Mouse (Mus musculus) stomach, embryonic 14.5 days (tissue): ENCODE measurements around the gene Islr. TPM values are rescaled to one million over a fixed set of nuclear protein-coding genes. Genes with fewer than 3 reads are reported as not detected.

Source experiments
- ATAC-seq: fragments of 200-750 bp; cut with Nextera tagmentation; 2 replicates; pipeline ENCODE4 v1.8.0; 2017; ENCODE audit warnings: low read depth, moderate TSS enrichment; ENCODE audit not compliant: insufficient number of reproducible peaks, insufficient read depth, low FRiP score
- H3K27ac ChIP-seq: fragments of 300-500 bp; sonication (generic); 2 replicates; pipeline ENCODE4 v1.5.1; 2014; ENCODE audit warnings: mild to moderate bottlenecking, low read length, moderate library complexity, mixed read lengths
- H3K27me3 ChIP-seq: fragments of 300-500 bp; sonication (generic); 2 replicates; pipeline ENCODE4 v1.6.1; 2014; ENCODE audit warnings: low read length, control low read depth, mixed read lengths; ENCODE audit not compliant: control insufficient read depth, insufficient read depth
- H3K36me3 ChIP-seq: fragments of 300-500 bp; sonication (generic); 2 replicates; pipeline ENCODE4 v1.6.1; 2014; ENCODE audit warnings: mild to moderate bottlenecking, control low read depth, low read length, moderate library complexity, mixed read lengths; ENCODE audit not compliant: control insufficient read depth, insufficient read depth
- H3K4me1 ChIP-seq: fragments of 300-500 bp; sonication (generic); 2 replicates; pipeline ENCODE4 v1.6.1; 2014; ENCODE audit warnings: low read length, control low read depth, mixed read lengths; ENCODE audit not compliant: control insufficient read depth, insufficient read depth
- H3K4me2 ChIP-seq: fragments of 300-500 bp; sonication (generic); replicated peaks from 2 replicates; pipeline ENCODE4 v1.6.1; 2014; ENCODE audit warnings: low read depth, low read length, control low read depth
- H3K4me3 ChIP-seq: fragments of 300-500 bp; sonication (generic); 2 replicates; pipeline ENCODE4 v1.5.1; 2014; ENCODE audit warnings: low read depth, low read length, control low read depth
- H3K9ac ChIP-seq: fragments of 300-500 bp; sonication (generic); replicated peaks from 2 replicates; pipeline ENCODE4 v1.6.1; 2014; ENCODE audit warnings: low read depth, mild to moderate bottlenecking, control low read depth, low read length, moderate library complexity, mixed read lengths
- H3K9me3 ChIP-seq: fragments of 300-500 bp; sonication (generic); 2 replicates; pipeline ENCODE4 v1.6.1; 2016; ENCODE audit warnings: low read depth, low read length, control low read depth; ENCODE audit not compliant: control insufficient read depth
- WGBS: fragments of 180-500 bp; shearing (Covaris S2); extraction: QIAGEN DNeasy Blood & Tissue Kit; methylation state at CpG from one replicate; pipeline ENCODE4 v1.1.7; 2014; 5-methylcytosine and 5-hydroxymethylcytosine counted together
- polyA plus RNA-seq: library from polyadenylated mRNA; unstranded; fragments of >200 nt; fragmentation: Nextera tagmentation; extraction: Ambion mirVana; gene quantifications from 2 replicates; pipeline ENCODE4 v1.2.1, GENCODE M21; 2014

The Islr gene
- polyA plus RNA-seq, 1 experiment from 2014 or later: 87.9 TPM

GRCm38 (mm10) chr9:58128926-58129413 is 75.1 kb downstream of the Islr start:
- no peaks in the 10 kb centered on the region for H3K27me3 ChIP-seq
- H3K4me1 ChIP-seq: peaks cover 44% of the 10 kb centered on the region
- peak overlapping the region; percentile 10; the same call in 1 of the 2 replicates for H3K9ac ChIP-seq
- H3K4me3 ChIP-seq: no peak overlapping the region
- ATAC-seq: peak; percentile 21; the same call in 1 of the 2 replicates
- no peaks in the 10 kb centered on the region for H3K9me3 ChIP-seq
- 3% methylated on average over 13 of the region's 13 CpGs for WGBS
- H3K27ac ChIP-seq: peak overlapping the region; percentile 53
- H3K36me3 ChIP-seq: no peaks in the 10 kb centered on the region
- peak overlapping the region; percentile 33 for H3K4me2 ChIP-seq

DNA sequence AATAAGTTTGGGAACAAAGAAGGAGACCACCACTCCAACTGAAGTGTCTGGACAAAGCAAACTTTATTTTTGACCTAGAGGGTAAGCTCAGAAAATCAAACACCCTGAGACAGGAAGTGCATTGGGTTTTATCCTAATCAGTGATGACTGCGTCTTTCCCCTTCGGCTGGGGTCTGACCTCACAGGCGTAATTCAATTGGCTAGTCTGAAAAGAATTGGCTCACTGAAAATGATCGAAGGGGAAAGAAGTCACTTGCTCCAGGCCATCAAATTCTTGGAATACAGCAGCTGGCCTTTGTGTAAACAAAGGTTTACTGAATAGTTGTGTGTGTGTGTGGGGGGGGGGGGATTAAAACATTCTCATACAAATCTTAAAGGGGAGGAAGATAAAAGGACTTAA is 78.3 kb downstream of the Islr start:
- no peak for ATAC-seq
- Histone ChIP-seq H3K36me3 (no peaks in the 10 kb centered on the region), H3K4me2 (no peak overlapping the region), H3K9me3 (no peaks in the 10 kb centered on the region), H3K27me3 (no peaks in the 10 kb centered on the region), H3K4me3 (no peak overlapping the region), H3K4me1 (peaks cover 27% of the 10 kb centered on the region), H3K27ac (no peak overlapping the region), H3K9ac (no peak overlapping the region)
- 24% methylated on average over 4 of the region's 4 CpGs for WGBS

DNA sequence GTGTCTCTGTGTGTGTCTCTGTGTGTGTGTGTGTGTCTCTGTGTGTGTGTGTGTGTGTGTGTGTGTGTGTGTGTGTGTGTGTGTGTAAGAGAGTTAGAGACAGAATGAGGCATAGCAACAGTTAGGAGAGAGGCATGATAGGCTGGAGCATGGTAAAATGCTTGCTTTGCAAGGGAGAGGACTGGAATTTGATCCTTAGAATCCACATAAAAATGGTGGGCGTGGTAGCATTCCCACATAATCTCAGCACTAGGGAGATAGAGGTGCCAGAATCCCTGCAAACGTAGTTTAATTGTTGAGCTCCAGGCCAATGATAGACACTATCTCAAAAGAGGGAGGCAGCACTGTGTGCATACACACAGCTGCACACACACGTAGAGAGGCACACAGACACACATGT is 79.0 kb downstream of the Islr start:
- peaks cover 27% of the 10 kb centered on the region for H3K4me1 ChIP-seq
- WGBS: 38% methylated on average over 3 of the region's 3 CpGs
- no peak overlapping the region for H3K4me2 ChIP-seq
- no peaks in the 10 kb centered on the region for H3K9me3 ChIP-seq
- no peak for ATAC-seq
- H3K27ac ChIP-seq: no peak overlapping the region
- no peaks in the 10 kb centered on the region for H3K36me3 ChIP-seq
- H3K9ac ChIP-seq: no peak overlapping the region
- no peaks in the 10 kb centered on the region for H3K27me3 ChIP-seq
- H3K4me3 ChIP-seq: no peak overlapping the region

DNA sequence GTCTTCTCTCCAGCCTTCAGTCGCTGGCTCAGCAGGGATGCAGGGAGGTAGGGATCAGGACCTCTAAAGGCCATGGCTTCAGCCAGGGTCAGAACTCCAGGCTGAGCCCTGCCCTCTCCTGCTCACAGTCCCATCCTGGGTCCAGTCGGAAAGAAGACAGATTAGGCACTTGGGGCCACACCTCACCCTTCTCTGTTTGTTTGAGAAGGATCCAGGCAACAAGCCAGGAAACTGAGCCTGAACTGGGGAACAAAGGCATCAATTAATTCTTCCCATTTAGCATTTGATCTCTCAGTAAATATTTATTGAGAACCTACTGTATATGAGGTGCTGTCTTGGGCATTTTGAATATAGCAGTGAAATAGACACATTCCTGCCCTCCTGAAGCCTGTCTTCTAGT is 85.4 kb downstream of the Islr start, which contains the start of gene Ccdc33:
TSS of gene Ccdc33 (minus strand) at position 153 of the 400 bp plus-strand sequence.
- H3K27me3 ChIP-seq: no peaks in the 10 kb centered on the region

GRCm38 (mm10) chr9:58116024-58116651 is 88.0 kb downstream of the Islr start:
- no peak overlapping the region for H3K9ac ChIP-seq
- no peaks in the 10 kb centered on the region for H3K27me3 ChIP-seq

More for the DNA sequence above, 85.4 kb downstream of the Islr start, which contains the start of gene Ccdc33:
- no peak within 1 kb of the TSS for H3K9ac ChIP-seq
- no peak within 1 kb of the TSS for H3K27ac ChIP-seq
- peaks cover 17% of the 10 kb centered on the region for H3K4me1 ChIP-seq
- 22% methylated on average over 2 of the region's 2 CpGs for WGBS
- H3K9me3 ChIP-seq: no peaks in the 10 kb centered on the region
- no peak for ATAC-seq
- no peak within 1 kb of the TSS for H3K4me2 ChIP-seq
- H3K4me3 ChIP-seq: no peak within 1 kb of the TSS
- H3K36me3 ChIP-seq: no peaks in the 10 kb centered on the region

GRCm38 (mm10) chr9:58115297-58115925 is 88.7 kb downstream of the Islr start:
- 40% methylated on average over 7 of the region's 7 CpGs for WGBS
- no peak overlapping the region for H3K4me3 ChIP-seq
- no peak overlapping the region for H3K9ac ChIP-seq
- H3K27me3 ChIP-seq: no peaks in the 10 kb centered on the region
- no peak overlapping the region for H3K27ac ChIP-seq
- H3K4me1 ChIP-seq: peaks cover 39% of the 10 kb centered on the region
- H3K36me3 ChIP-seq: no peaks in the 10 kb centered on the region
- H3K4me2 ChIP-seq: no peak overlapping the region
- no peak for ATAC-seq
- H3K9me3 ChIP-seq: no peaks in the 10 kb centered on the region

More at GRCm38 (mm10) chr9:58116024-58116651, 88.0 kb downstream of the Islr start:
- no peak for ATAC-seq
- no peak overlapping the region for H3K4me3 ChIP-seq
- H3K4me2 ChIP-seq: no peak overlapping the region
- H3K36me3 ChIP-seq: no peaks in the 10 kb centered on the region
- no peak overlapping the region for H3K27ac ChIP-seq
- H3K9me3 ChIP-seq: no peaks in the 10 kb centered on the region
- peaks cover 39% of the 10 kb centered on the region for H3K4me1 ChIP-seq
- 39% methylated on average over 7 of the region's 7 CpGs for WGBS

- Histone ChIP-seq H3K27me3 (no peaks in the 10 kb centered on the region), H3K27ac (no peak overlapping the region), H3K9ac (no peak overlapping the region), H3K4me2 (0 out of 2 replicates have a peak overlapping the region, but pooled peaks have one; percentile 27), H3K9me3 (no peaks in the 10 kb centered on the region), H3K4me1 (peaks cover 39% of the 10 kb centered on the region), H3K4me3 (no peak overlapping the region), H3K36me3 (no peaks in the 10 kb centered on the region)
- ATAC-seq: no peak
- WGBS: 10% methylated on average over 9 of the region's 9 CpGs
Observed at GRCm38 (mm10) chr9:58114019-58114418, 90.1 kb downstream of the Islr start.

DNA sequence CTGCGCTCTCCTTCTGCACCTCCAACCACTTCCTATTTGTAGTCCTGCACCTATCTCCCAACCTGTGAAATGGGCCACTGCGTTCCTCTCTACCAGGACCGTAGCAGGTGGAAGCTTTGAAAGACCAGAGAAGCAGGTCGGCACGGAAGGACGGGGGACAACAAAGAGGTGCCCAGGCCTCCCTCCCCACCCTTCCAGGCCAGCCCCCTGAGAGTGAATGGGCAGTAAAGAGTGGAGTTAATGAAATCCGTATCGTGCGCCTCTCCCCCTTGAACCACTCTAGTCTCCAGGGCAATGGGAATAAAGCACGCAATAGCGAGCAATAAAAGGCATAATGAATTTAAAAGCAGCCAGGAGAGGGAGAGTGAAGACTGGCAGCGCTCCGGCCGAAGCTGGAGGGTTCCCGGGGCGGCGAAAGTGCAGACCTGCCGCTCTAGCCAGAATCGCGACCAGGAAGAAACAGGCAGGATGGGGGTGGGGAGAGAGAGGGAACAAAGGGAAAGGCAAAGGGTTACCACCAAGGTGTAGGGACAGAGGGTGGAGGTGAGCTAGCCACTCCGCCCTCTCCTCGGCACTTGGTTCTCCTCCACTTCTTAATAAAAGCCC is 90.7 kb downstream of the Islr start:
- no peaks in the 10 kb centered on the region for H3K27me3 ChIP-seq
- no peaks in the 10 kb centered on the region for H3K36me3 ChIP-seq
- H3K4me2 ChIP-seq: peak overlapping the region; percentile 27; the same call in 1 of the 2 replicates
- no peak overlapping the region for H3K4me3 ChIP-seq
- no peak overlapping the region; the same call in 1 of the 2 replicates for H3K9ac ChIP-seq
- WGBS: 12% methylated on average over 22 of the region's 22 CpGs
- H3K9me3 ChIP-seq: no peaks in the 10 kb centered on the region
- H3K4me1 ChIP-seq: peaks cover 39% of the 10 kb centered on the region
- peak overlapping the region; percentile 79 for H3K27ac ChIP-seq
- ATAC-seq: 0 out of 2 replicates have a peak, but pooled peaks have one; percentile 19
